Mouse (Mus musculus): ENCODE data around the gene C1qtnf9. TPM values are rescaled to one million over a fixed set of nuclear protein-coding genes. Genes with fewer than 3 reads are reported as not detected.

The C1qtnf9 gene
- total and polyA plus RNA-seq, 3 experiments = not detected

DNA sequence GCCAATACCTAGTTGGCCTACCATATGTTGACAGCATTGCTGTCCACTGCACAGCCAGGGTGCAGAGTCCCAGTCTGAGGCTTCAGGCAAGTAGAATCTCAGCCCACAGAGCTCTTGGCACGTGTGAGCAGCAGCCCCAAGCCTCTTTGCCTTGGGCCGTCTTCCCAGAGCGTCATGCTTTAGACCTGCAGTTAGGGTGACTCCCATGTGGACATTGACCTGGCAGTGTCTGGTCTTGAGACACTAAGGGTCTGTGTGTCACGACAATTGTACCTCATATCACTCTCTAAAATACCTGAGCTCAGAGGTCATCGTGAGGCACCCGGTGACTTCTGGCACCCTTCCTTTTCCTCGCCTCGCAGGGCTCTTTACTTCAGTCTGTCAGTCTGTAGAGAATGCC lies 8.8 kb upstream of the C1qtnf9 start:
- Histone ChIP-seq H3K9me3 (replicated peaks; ENCODE audit: insufficient read depth, low read length) (no peaks in the 10 kb centered on the region), H3K4me3 (ENCODE audit: control insufficient read depth in 1 of 2, insufficient read depth in 1 of 2, low read depth in 2 of 2, low read length in 2 of 2) (no peak overlapping the region), H3K36me3 (ENCODE audit: control insufficient read depth in 1 of 2, insufficient read depth in 2 of 2, low read length in 2 of 2) (no peaks in the 10 kb centered on the region), H3K4me1 (ENCODE audit: control insufficient read depth in 1 of 2, insufficient read depth in 2 of 2, low read length in 2 of 2) (no peaks in the 10 kb centered on the region), H3K27ac (ENCODE audit: control insufficient read depth, low read depth, low read length) (no peak overlapping the region), H3K27me3 (ENCODE audit: control insufficient read depth in 1 of 2, insufficient read depth in 2 of 2, low read length in 2 of 2) (no peaks in the 10 kb centered on the region), H3K79me2 (ENCODE audit: control insufficient read depth, insufficient read depth, low read length, poor library complexity) (no peaks in the 10 kb centered on the region), H3K9ac (ENCODE audit: control insufficient read depth, low read depth, low read length, poor library complexity, severe bottlenecking) (no peak overlapping the region)
- DNase-seq (ENCODE audit: low read depth, low spot score) = no peak
- TF ChIP-seq KAT2A (conservative IDR thresholded peaks at IDR 0.05; ENCODE audit: low read depth, low read length) (no peak), CTCF (IDR thresholded peaks at IDR 0.05 in 2 of 3, conservative IDR thresholded peaks at IDR 0.05 in 1 of 3; ENCODE audit: control insufficient read depth in 1 of 3, insufficient read depth in 1 of 3, low read depth in 2 of 3, low read length in 3 of 3, poor library complexity in 1 of 3, severe bottlenecking in 1 of 3) (no peak), MAX (IDR thresholded peaks at IDR 0.05; ENCODE audit: low read length) (no peak), GATA1 (IDR thresholded peaks at IDR 0.05; ENCODE audit: low read depth, low read length) (no peak), ZMIZ1 (IDR thresholded peaks at IDR 0.05; ENCODE audit: low read depth, low read length) (no peak), BHLHE40 (IDR thresholded peaks at IDR 0.05; ENCODE audit: borderline replicate concordance, low read depth, low read length) (no peak), MAZ (IDR thresholded peaks at IDR 0.05; ENCODE audit: low read depth, low read length) (no peak), ZNF384 (IDR thresholded peaks at IDR 0.05; ENCODE audit: low read depth, low read length) (no peak), ZKSCAN1 (IDR thresholded peaks at IDR 0.05; ENCODE audit: low read depth, low read length) (no peak), JUND (IDR thresholded peaks at IDR 0.05; ENCODE audit: low read depth, low read length) (no peak), CHD2 (IDR thresholded peaks at IDR 0.05; ENCODE audit: low read length) (no peak), MYC (IDR thresholded peaks at IDR 0.05; ENCODE audit: low read depth, low read length) (no peak), GABPA (IDR thresholded peaks at IDR 0.05; ENCODE audit: low read depth, low read length) (no peak), E2F4 (IDR thresholded peaks at IDR 0.05; ENCODE audit: borderline replicate concordance, low read depth, low read length) (no peak), POLR2AphosphoS5 (IDR thresholded peaks at IDR 0.05; ENCODE audit: borderline replicate concordance, low read depth, low read length) (no peak), POLR2A (IDR thresholded peaks at IDR 0.05; ENCODE audit: control insufficient read depth in 1 of 2, insufficient read depth in 1 of 2, low read depth in 1 of 2, low read length in 2 of 2, poor library complexity in 1 of 2) (no peak), USF2 (IDR thresholded peaks at IDR 0.05; ENCODE audit: borderline replicate concordance in 1 of 2, insufficient read depth in 1 of 2, low read depth in 1 of 2, low read length in 2 of 2) (no peak)

- Histone ChIP-seq H3K79me2 (ENCODE audit: control insufficient read depth, insufficient read depth, low read length, poor library complexity) (no peaks in the 10 kb centered on the region), H3K4me3 (ENCODE audit: control insufficient read depth in 1 of 2, insufficient read depth in 1 of 2, low read depth in 2 of 2, low read length in 2 of 2) (no peak overlapping the region), H3K9me3 (replicated peaks; ENCODE audit: insufficient read depth, low read length) (no peaks in the 10 kb centered on the region), H3K9ac (ENCODE audit: control insufficient read depth, low read depth, low read length, poor library complexity, severe bottlenecking) (no peak overlapping the region), H3K36me3 (ENCODE audit: control insufficient read depth in 1 of 2, insufficient read depth in 2 of 2, low read length in 2 of 2) (no peaks in the 10 kb centered on the region), H3K27ac (ENCODE audit: control insufficient read depth, low read depth, low read length) (no peak overlapping the region), H3K27me3 (ENCODE audit: control insufficient read depth in 1 of 2, insufficient read depth in 2 of 2, low read length in 2 of 2) (no peaks in the 10 kb centered on the region; a peak in 1 of 4 replicates), H3K4me1 (ENCODE audit: control insufficient read depth in 1 of 2, insufficient read depth in 2 of 2, low read length in 2 of 2) (no peaks in the 10 kb centered on the region)
- TF ChIP-seq MAX (IDR thresholded peaks at IDR 0.05; ENCODE audit: low read length) (no peak), MXI1 (IDR thresholded peaks at IDR 0.05; ENCODE audit: low read depth, low read length) (no peak), SMC3 (IDR thresholded peaks at IDR 0.05; ENCODE audit: low read depth, low read length) (no peak)
- no peak for DNase-seq (ENCODE audit: low read depth, low spot score)
These were observed 6.1 kb upstream of the C1qtnf9 start for GRCm38 (mm10) chr14:60761801-60762200.

All from MEL (cell line).